Mouse (Mus musculus): Measurements from ENCODE around the gene Gtf3c6.

Gene Gtf3c6

DNA sequence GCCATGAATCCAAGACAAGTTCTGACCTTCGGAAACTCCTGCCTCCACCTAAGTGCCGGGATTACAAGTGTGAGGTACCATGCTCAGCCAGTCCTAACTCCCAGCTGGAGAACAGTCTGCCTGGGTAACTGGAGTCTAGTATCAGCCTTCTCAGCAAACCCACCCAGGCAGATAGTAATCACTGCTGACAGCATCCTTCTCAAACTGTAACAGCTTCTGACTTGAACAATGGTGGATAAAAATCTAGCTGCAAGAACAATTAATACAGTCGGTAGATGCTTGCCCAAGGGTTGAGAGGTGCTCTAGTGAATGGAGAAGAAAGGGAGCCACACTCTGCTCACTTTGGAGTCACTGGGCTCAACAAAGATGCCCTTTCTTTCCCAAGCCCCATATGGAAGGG lies 13.3 kb upstream of the Gtf3c6 start:
- POLR2A ChIA-PET: interaction anchor here in 3 of 4 experiments (0.6 to 5.2 kb wide), 10 partner anchors 8 to 77 kb away, joined by 3 to 37 read pairs (median 4); partner anchors contain the start of gene Gtf3c6 (in 2 of the 3)
- CTCF ChIA-PET: no interaction called here

DNA sequence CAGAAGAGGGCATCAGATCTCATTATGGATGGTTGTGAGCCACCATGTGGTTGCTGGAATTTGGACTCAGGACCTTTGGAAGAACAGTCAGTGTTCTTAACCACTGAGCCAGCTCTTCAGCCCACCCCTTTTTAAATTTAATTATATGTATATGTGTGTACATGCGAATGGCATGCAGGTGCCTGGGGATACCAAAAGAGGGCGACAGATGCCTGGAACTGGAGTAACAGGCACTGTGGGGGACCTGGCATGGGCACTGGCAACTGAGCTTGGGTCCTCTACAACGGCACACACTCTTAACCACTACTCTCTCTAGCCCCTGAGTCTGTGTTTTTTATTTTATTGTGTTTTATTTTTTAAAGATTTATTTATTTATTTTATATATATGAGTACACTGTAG lies 7.0 kb upstream of the Gtf3c6 start:
- ChIA-PET CTCF (interaction anchor here in 2 of 4 experiments (0.6 to 1.1 kb wide), 3 partner anchors 65 to 318 kb away, joined by 3 to 9 read pairs (median 5); no protein-coding TSS in a partner anchor), POLR2A (interaction anchor here in 2 of 4 experiments (1.0 to 12.9 kb wide), 6 partner anchors 11 to 260 kb away, joined by 3 to 329 read pairs (median 5); partner anchors contain the start of gene Amd1 (in 2 of the 2))

- ChIA-PET POLR2A (interaction anchor here in 3 of 4 experiments (1.2 to 12.9 kb wide), 7 partner anchors 9 to 258 kb away, joined by 4 to 329 read pairs (median 5); partner anchors contain the start of gene Amd1 (in 1 of the 3)), CTCF (no interaction called here)
Measured at GRCm38 (mm10) chr10:40263691-40264090, 5.8 kb upstream of the Gtf3c6 start.

DNA sequence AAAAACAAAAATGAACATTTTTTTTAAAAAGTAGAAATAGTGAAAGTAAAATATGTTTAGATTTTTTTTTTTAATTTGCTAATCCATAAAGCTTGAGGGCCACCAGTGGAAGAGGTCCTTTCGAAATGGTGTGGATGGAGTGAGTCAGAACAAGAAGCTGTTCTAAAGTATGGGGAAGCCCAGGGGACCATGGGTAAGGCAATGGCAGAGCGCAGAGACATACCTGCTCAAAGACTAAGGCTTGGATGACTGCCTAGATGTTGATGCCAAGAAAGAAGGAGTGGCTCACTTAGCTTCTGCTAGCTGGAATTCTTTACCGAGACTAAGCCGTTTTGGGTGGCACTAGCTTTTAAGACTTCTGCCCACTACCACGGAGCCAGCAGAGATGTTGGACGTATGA lies 4.3 kb upstream of the Gtf3c6 start:
- CTCF ChIA-PET: interaction anchor here in 2 of 4 experiments (0.5 to 0.6 kb wide), 3 partner anchors 28 to 258 kb away, joined by 3 to 7 read pairs (median 3); no protein-coding TSS in a partner anchor
- POLR2A ChIA-PET: interaction anchor here in 3 of 4 experiments (0.6 to 12.9 kb wide), 8 partner anchors 10 to 1070 kb away, joined by 3 to 329 read pairs (median 3); partner anchors contain the start of gene Amd1 (in 1 of the 3)

GRCm38 (mm10) chr10:40260305-40260704 lies 2.4 kb upstream of the Gtf3c6 start:
- CTCF ChIA-PET: no interaction called here
- POLR2A ChIA-PET: interaction anchor here in 3 of 4 experiments (0.6 to 12.9 kb wide), 26 partner anchors 10 to 1162 kb away, joined by 3 to 329 read pairs (median 28); partner anchors contain the start of genes Amd1 (in 3 of the 3), Ddo (in 2 of the 3), Rpf2 (in 2 of the 3) and Mfsd4b3 (in 1 of the 3)

- ChIA-PET POLR2A (interaction anchor here (0.6 to 12.9 kb wide), 88 partner anchors 9 to 1134 kb away, joined by 3 to 329 read pairs (median 8); partner anchors contain the start of genes Amd1 (in 3 of the 4), Rpf2 (in 3 of the 4), Ddo (in 2 of the 4) and Mfsd4b3 (in 2 of the 4)), CTCF (interaction anchor here (0.6 to 2.2 kb wide), 20 partner anchors 9 to 1030 kb away, joined by 3 to 10 read pairs (median 3); partner anchors contain the start of gene Ddo (in 1 of the 4))
Measured at GRCm38 (mm10) chr10:40259542-40259941, 1.6 kb upstream of the Gtf3c6 start.

DNA sequence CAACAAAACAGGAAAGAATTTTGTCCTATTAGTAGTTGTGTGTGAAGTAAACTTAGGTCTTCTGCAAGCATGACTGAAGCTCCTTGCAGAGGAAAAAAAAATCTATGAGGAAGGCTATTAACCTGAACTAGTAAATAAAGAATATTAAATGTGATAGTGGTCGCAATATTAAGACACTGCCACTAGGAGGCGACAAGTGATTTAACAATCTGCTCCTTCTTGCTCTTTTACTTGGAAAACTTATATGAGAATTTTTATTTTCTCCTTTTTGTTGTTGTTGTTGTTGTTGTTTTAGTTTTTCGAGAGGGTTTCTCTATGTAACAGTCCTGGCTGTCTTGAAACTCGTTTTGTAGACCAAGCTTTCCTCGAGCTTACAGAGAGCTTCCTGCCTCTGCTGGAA lies 1.1 kb upstream of the Gtf3c6 start:
- ChIA-PET CTCF (interaction anchor here (0.6 to 2.2 kb wide), 23 partner anchors 9 to 1030 kb away, joined by 3 to 10 read pairs (median 3); partner anchors contain the start of gene Ddo (in 1 of the 4)), POLR2A (interaction anchor here (0.6 to 12.9 kb wide), 199 partner anchors 8 to 1260 kb away, joined by 3 to 329 read pairs (median 5); partner anchors contain the start of genes Amd1 (in 4 of the 4), Rpf2 (in 4 of the 4), Cdc40 (in 2 of the 4) and Cdk19 (in 2 of the 4))

DNA sequence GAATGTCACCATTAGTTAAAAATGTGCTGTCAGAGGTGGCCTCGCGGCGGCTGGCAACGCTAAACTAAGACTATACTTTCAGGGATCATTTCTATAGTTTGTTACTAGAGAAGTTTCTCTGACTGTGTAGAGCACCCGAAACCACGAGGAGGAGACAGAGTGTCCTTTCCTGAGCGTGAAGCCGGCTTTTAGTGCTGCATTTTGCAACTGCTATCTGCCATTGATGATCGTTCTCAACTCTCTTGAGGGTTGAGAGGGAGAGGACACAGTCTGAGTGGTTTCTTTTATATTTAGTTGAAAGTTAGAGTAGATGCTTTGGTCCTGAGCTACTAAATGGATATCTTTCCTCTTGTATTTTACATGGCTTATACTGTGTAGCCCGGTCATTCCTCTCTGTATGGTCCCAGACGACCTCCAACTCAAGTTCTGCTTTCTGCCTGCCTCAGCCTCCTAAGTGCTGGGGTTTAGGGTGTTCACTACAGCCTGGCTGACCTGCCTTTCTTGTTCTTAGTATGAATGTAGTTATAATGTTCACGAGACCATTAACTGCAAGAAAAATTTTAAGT lies 576 bp upstream of the Gtf3c6 start:
- ChIA-PET CTCF (interaction anchor here (0.5 to 2.2 kb wide), 20 partner anchors 8 to 1031 kb away, joined by 3 to 10 read pairs (median 4); partner anchors contain the start of gene Ddo (in 1 of the 4)), POLR2A (interaction anchor here (0.6 to 12.9 kb wide), 231 partner anchors 8 to 1904 kb away, joined by 3 to 329 read pairs (median 5); partner anchors contain the start of genes Amd1 (in 4 of the 4), Rpf2 (in 4 of the 4), Cd164 (in 2 of the 4) and Cdc40 (in 2 of the 4))

GRCm38 (mm10) chr10:40256716-40257115 lies 1.2 kb downstream of the Gtf3c6 start:
- POLR2A ChIA-PET: interaction anchor here (0.6 to 12.9 kb wide), 54 partner anchors 7 to 660 kb away, joined by 3 to 329 read pairs (median 9); partner anchors contain the start of genes Amd1 (in 3 of the 4), Rpf2 (in 3 of the 4), Cdc40 (in 1 of the 4) and Mfsd4b3 (in 1 of the 4)
- CTCF ChIA-PET: interaction anchor here in 1 of 4 experiments (0.6 kb wide), 1 partner anchor 26 kb away, joined by 12 read pairs; no protein-coding TSS in a partner anchor

DNA sequence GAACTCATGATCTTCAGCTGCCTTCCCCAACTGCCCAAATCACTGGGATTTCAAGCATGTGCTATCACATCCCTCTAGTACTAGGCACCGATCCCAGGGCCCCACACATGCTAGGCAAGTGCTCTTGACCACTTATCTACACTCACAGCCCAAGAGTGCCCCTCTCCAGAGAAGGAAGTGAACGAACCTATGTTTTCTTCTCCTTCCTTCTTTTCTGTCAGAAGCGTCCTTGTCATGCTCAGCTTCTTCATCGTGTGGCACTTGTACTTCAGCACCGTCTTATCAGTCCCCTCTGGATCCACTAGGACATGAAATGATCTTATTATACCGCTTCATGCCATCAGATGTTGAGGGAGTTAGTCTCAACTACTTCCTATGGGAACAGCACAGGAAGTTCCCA lies 6.9 kb downstream of the Gtf3c6 start:
- CTCF ChIA-PET: interaction anchor here in 2 of 4 experiments (1.1 to 1.6 kb wide), 2 partner anchors 8 to 38 kb away, joined by 3 to 5 read pairs; no protein-coding TSS in a partner anchor
- POLR2A ChIA-PET: interaction anchor here in 3 of 4 experiments (0.9 to 2.1 kb wide), 9 partner anchors 9 to 291 kb away, joined by 3 to 4 read pairs (median 3); partner anchors contain the start of genes Amd1 (in 1 of the 3) and Mfsd4b3 (in 1 of the 3)

DNA sequence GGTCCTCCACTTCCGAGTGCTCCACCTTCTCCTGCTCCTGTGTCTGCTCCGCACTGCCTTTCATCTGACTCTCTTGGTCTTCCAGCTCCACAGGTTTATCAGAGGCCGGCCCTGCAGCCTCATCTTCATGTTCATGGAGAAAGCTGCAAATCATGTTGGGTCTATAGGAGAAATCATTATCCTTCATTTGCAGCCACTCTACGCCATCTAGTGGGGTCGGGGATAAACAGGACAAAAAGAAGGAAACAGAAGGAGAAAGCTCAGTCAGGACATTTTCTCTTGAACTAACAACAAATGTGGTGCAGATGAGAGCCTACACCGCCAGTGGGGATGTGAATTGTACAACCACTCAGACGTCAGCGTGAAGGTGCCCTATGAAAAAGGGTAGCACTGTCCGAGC lies 8.3 kb downstream of the Gtf3c6 start:
- CTCF ChIA-PET: interaction anchor here in 3 of 4 experiments (0.6 to 1.6 kb wide), 12 partner anchors 10 to 1079 kb away, joined by 3 to 8 read pairs (median 3); partner anchors contain the start of genes Mfsd4b3 (in 2 of the 3) and Slc16a10 (in 1 of the 3)
- POLR2A ChIA-PET: interaction anchor here (0.9 to 3.6 kb wide), 10 partner anchors 8 to 1204 kb away, joined by 3 to 25 read pairs (median 4); partner anchors contain the start of genes Gtf3c6 (in 1 of the 4) and Mfsd4b3 (in 1 of the 4)

DNA sequence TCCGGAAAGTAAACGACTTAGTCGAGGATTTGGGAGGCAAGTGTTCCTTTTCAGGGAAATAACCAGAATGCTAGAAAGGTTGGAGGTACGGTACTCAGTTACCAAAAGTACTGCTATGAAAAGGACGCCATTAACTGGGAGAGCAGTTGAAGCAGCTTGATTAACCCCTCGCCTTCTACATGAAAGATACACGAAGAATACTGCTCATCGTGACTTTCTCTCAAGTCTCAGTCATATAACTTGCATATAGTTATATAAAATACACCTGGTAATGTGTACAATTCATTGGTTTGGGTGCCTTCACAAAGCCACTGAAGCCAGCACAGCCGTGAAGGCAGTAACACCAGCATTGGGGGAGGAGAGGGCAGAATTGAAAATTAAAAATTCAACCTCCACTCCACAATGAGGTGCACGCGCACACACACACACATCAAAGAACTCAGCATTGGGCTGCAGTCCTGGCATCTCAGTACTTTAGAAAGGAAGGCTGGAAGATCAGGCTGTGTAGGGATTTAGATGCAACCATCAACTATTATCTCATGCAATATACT lies 10.7 kb downstream of the Gtf3c6 start:
- CTCF ChIA-PET: interaction anchor here in 1 of 4 experiments (1.4 kb wide), 1 partner anchor 34 kb away, joined by 8 read pairs; no protein-coding TSS in a partner anchor

DNA sequence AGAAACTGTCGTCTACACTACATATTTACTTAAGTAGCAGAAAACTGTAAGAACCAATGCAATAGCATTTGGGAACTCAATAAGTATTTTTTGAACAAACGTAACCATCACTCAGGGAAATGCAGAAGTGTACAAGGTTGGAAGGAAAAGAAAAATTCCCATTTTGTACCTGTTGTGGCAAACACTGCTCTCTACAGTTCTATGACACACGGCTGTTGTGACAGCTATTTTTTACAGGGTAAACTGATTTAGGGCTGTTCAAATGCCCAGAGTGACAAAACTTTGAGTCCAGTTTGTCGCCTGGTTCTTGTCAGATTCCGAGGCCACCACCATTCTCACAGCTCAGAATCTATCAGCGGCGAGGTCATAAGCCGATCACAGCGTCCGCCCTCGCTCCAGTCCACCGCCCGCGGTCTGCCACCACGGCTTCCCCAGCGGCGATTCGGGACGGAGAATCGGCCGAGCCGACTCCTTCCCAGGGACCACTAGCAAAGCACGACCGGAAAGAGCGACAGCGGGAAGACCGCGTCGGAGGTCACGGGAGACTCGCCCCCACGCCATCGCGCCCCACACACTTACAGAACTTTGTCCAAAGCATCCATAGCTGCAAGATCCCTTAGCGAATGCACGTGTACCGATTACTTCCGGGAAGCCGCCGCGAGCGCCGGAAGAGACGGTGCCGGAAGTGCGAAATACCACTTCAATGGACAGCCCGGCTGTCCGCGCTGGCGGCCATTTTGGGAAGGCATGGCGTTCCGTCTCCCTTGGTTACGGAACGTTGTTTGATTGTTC lies 11.3 kb downstream of the Gtf3c6 start, which contains the start of gene Rpf2:
Gene Rpf2, minus strand, starts transcription at position 663 of the 792 bp plus-strand sequence.
- ChIA-PET POLR2A (interaction anchor here (0.7 to 3.6 kb wide), 15 partner anchors 9 to 275 kb away, joined by 3 to 64 read pairs (median 5); partner anchors contain the start of genes Gtf3c6 (in 3 of the 4) and Amd1 (in 2 of the 4)), CTCF (interaction anchor here in 1 of 4 experiments (0.7 kb wide), 1 partner anchor 34 kb away, joined by 3 read pairs; no protein-coding TSS in a partner anchor)

More for the DNA sequence above, 10.7 kb downstream of the Gtf3c6 start:
- POLR2A ChIA-PET: interaction anchor here (0.5 to 3.6 kb wide), 18 partner anchors 9 to 1086 kb away, joined by 3 to 64 read pairs (median 5); partner anchors contain the start of genes Gtf3c6 (in 4 of the 4) and Amd1 (in 2 of the 4)

- ChIA-PET POLR2A (interaction anchor here in 1 of 4 experiments (0.8 to 1.7 kb wide), 4 partner anchors 8 to 64 kb away, joined by 3 to 8 read pairs (median 5); partner anchors contain the start of genes Amd1 and Gtf3c6), CTCF (interaction anchor here in 3 of 4 experiments (0.6 to 1.2 kb wide), 4 partner anchors 25 to 443 kb away, joined by 3 to 23 read pairs (median 4); no protein-coding TSS in a partner anchor)
Measured at GRCm38 (mm10) chr10:40237826-40238225, 20.1 kb downstream of the Gtf3c6 start.

DNA sequence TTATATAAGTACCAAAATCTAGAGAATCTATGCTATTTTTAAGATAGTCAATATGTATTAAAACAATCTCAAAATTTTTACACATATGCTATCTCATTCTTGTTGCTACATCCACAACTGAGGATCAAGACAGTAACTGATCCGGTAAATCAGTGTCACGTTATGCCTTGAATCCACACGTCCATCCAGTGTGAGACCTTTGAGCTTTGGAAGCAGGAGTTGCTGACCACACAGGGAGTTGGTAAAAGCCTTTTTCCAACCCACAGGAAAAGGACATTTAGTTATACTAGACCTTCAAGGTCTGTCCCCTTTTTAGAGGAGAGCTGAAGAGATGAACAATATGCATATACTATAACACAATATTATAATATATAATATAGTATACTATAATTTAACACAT lies 24.7 kb downstream of the Gtf3c6 start:
- ChIA-PET POLR2A (interaction anchor here in 1 of 4 experiments (1.1 kb wide), 1 partner anchor 25 kb away, joined by 5 read pairs; the partner anchor contains the start of gene Gtf3c6), CTCF (no interaction called here)

- ChIA-PET POLR2A (interaction anchor here in 1 of 4 experiments (1.8 kb wide), 1 partner anchor 11 kb away, joined by 7 read pairs; no protein-coding TSS in a partner anchor), CTCF (interaction anchor here in 1 of 4 experiments (1.4 kb wide), 1 partner anchor 20 kb away, joined by 3 read pairs; no protein-coding TSS in a partner anchor)
Measured at GRCm38 (mm10) chr10:40232442-40232841, 25.5 kb downstream of the Gtf3c6 start.

DNA sequence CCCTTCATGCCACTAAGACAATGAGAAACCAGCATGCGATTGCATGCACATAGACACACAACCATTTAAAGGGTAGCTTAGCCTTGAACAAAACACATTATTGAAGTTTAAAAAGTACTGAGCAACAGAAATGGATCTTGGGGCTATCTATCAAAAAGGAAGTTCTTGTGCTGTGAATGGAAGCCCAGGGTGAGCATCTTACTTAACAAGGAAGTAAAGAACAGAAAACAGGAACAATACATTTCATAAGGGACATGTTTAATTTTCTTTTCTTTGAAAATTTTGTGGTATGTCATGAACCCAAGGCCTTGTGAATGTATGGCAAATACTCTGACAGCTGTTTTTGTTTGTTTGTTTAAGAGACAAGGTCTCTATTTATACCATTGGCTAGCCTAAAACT lies 28.2 kb downstream of the Gtf3c6 start:
- ChIA-PET CTCF (no interaction called here), POLR2A (interaction anchor here in 1 of 4 experiments (1.2 kb wide), 1 partner anchor 29 kb away, joined by 4 read pairs; no protein-coding TSS in a partner anchor)

Measured in embryonic stem cell, embryonic (primary cell).